Mouse (Mus musculus) heart, embryonic 14.5 days (tissue): ENCODE measurements around the gene Gm21671. TPM values are rescaled to one million over a fixed set of nuclear protein-coding genes. Genes with fewer than 3 reads are reported as not detected.

Source experiments
- polyA plus RNA-seq: library from polyadenylated mRNA; unstranded; fragments of >200 nt; fragmentation: Nextera tagmentation; extraction: Ambion mirVana; gene quantifications from 2 replicates; pipeline ENCODE4 v1.2.1, GENCODE M21; 2014

The Gm21671 gene
- polyA plus RNA-seq, 1 experiment from 2014 or later: 0.12 TPM

Other genes with a start within 250 kb of the Gm21671 start
- gene Xrcc2, start 248.6 kb downstream of the Gm21671 start, polyA plus RNA-seq: 8.1 and 9.0 TPM in 2 replicates
- 40.5 and 43.7 TPM in 2 replicates for gene Actr3b, start 194.4 kb downstream of the Gm21671 start, polyA plus RNA-seq
- gene Gm21663, start 12.0 kb downstream of the Gm21671 start, polyA plus RNA-seq: 0.32 and 0.35 TPM in 2 replicates
- 0.24 and 0.27 TPM in 2 replicates for gene Gm21680, start 18.2 kb upstream of the Gm21671 start, polyA plus RNA-seq
- gene Gm21698, start 34.2 kb upstream of the Gm21671 start, polyA plus RNA-seq: not detected in 2 replicates
- gene Gm1979, start 50.4 kb upstream of the Gm21671 start, polyA plus RNA-seq: 0.46 TPM in 1 of 2 replicates, not detected in the other
- 0.19 TPM in 1 of 2 replicates, not detected in the other for gene Gm5862, start 68.5 kb upstream of the Gm21671 start, polyA plus RNA-seq
- gene Speer4a, start 85.1 kb upstream of the Gm21671 start, polyA plus RNA-seq: not detected in 2 replicates
- 0.08 TPM in 1 of 2 replicates, not detected in the other for gene Gm7347, start 104.2 kb upstream of the Gm21671 start, polyA plus RNA-seq
- gene Gm10471, start 134.9 kb upstream of the Gm21671 start, polyA plus RNA-seq: 0.08 TPM in 1 of 2 replicates, not detected in the other
- 0.08 and 0.34 TPM in 2 replicates for gene 5031410I06Rik, start 150.9 kb upstream of the Gm21671 start, polyA plus RNA-seq
- gene Gm10220, start 167.0 kb upstream of the Gm21671 start, polyA plus RNA-seq: 0.14 TPM in 1 of 2 replicates, not detected in the other